Mouse (Mus musculus): ENCODE results near the gene Syne4.

Gene Syne4

GRCm38 (mm10) chr7:30314721-30315155 is at the start of gene Syne4:
Syne4 (plus strand) TSS chr7:30314807.
- no peak for DNase-seq (ENCODE audit: low spot score)

- no peak for DNase-seq (ENCODE audit: low spot score)
Measured at GRCm38 (mm10) chr7:30265041-30265440, 49.6 kb upstream of the Syne4 start.

- no peak for DNase-seq (ENCODE audit: low spot score)
Measured at GRCm38 (mm10) chr7:30265531-30265930, 49.1 kb upstream of the Syne4 start.

GRCm38 (mm10) chr7:30265935-30266334 is 48.7 kb upstream of the Syne4 start:
- DNase-seq (ENCODE audit: low spot score), result no peak

GRCm38 (mm10) chr7:30266780-30267179 is 47.8 kb upstream of the Syne4 start:
- DNase-seq (ENCODE audit: low spot score), result no peak

GRCm38 (mm10) chr7:30269641-30270040 is 45.0 kb upstream of the Syne4 start:
- no peak for DNase-seq (ENCODE audit: low spot score)

GRCm38 (mm10) chr7:30274383-30274782 is 40.2 kb upstream of the Syne4 start:
- no peak for DNase-seq (ENCODE audit: low spot score)

GRCm38 (mm10) chr7:30278911-30279310 is 35.7 kb upstream of the Syne4 start:
- DNase-seq (ENCODE audit: low spot score), result no peak

GRCm38 (mm10) chr7:30279536-30279935 is 35.1 kb upstream of the Syne4 start:
- DNase-seq (ENCODE audit: low spot score), result no peak

GRCm38 (mm10) chr7:30279951-30280669 is 34.5 kb upstream of the Syne4 start, which contains the start of the genes Thap8 and Wdr62:
Thap8 (plus strand) TSS chr7:30280094.
Wdr62 (minus strand) TSS chr7:30280419.
- DNase-seq (ENCODE audit: low spot score), result peak; percentile 83

GRCm38 (mm10) chr7:30280670-30281138 is 33.9 kb upstream of the Syne4 start:
- DNase-seq (ENCODE audit: low spot score), result peak; percentile 72

- DNase-seq (ENCODE audit: low spot score), result no peak
Measured at GRCm38 (mm10) chr7:30281522-30281921, 33.1 kb upstream of the Syne4 start.

GRCm38 (mm10) chr7:30282740-30283139 is 31.9 kb upstream of the Syne4 start:
- DNase-seq (ENCODE audit: low spot score), result no peak

- DNase-seq (ENCODE audit: low spot score), result no peak
Measured at GRCm38 (mm10) chr7:30286701-30287410, 27.8 kb upstream of the Syne4 start.

GRCm38 (mm10) chr7:30288046-30288445 is 26.6 kb upstream of the Syne4 start:
- DNase-seq (ENCODE audit: low spot score), result no peak

GRCm38 (mm10) chr7:30289071-30289713 is 25.4 kb upstream of the Syne4 start:
- DNase-seq (ENCODE audit: low spot score), result no peak

GRCm38 (mm10) chr7:30289714-30290399 is 24.8 kb upstream of the Syne4 start:
- no peak for DNase-seq (ENCODE audit: low spot score)

GRCm38 (mm10) chr7:30291215-30292131 is 23.1 kb upstream of the Syne4 start, which contains the start of gene Clip3:
Clip3 (plus strand) TSS chr7:30291728.
- DNase-seq (ENCODE audit: low spot score), result peak; percentile 56

- no peak for DNase-seq (ENCODE audit: low spot score)
Measured at GRCm38 (mm10) chr7:30293795-30294194, 20.8 kb upstream of the Syne4 start.

GRCm38 (mm10) chr7:30294296-30294695 is 20.3 kb upstream of the Syne4 start:
- DNase-seq (ENCODE audit: low spot score), result no peak

GRCm38 (mm10) chr7:30295103-30295502 is 19.5 kb upstream of the Syne4 start:
- no peak for DNase-seq (ENCODE audit: low spot score)

Data from urinary bladder, postnatal 25 days (tissue).